Mouse (Mus musculus) splenic B cell, adult 2 months (primary cell): ENCODE measurements around the gene Mgea5.

ENCODE experiments used
- DNase-seq: peaks from one replicate; pipeline ENCODE4 v3.0.0-alpha.2; 2011; ENCODE audit warnings: low read depth, low spot score
- H3K27me3 ChIP-seq: 2 replicates; pipeline ENCODE4 v1.6.1; 2012; ENCODE audit warnings: mild to moderate bottlenecking, low read length, moderate library complexity, mixed read lengths; ENCODE audit not compliant: control insufficient read depth, poor library complexity, insufficient read depth, severe bottlenecking
- H3K36me3 ChIP-seq: 2 replicates; pipeline ENCODE4 v1.6.1; 2012; ENCODE audit warnings: mild to moderate bottlenecking, low read length, moderate library complexity, mixed read lengths; ENCODE audit not compliant: control insufficient read depth, poor library complexity, insufficient read depth, severe bottlenecking

The Mgea5 gene

DNA sequence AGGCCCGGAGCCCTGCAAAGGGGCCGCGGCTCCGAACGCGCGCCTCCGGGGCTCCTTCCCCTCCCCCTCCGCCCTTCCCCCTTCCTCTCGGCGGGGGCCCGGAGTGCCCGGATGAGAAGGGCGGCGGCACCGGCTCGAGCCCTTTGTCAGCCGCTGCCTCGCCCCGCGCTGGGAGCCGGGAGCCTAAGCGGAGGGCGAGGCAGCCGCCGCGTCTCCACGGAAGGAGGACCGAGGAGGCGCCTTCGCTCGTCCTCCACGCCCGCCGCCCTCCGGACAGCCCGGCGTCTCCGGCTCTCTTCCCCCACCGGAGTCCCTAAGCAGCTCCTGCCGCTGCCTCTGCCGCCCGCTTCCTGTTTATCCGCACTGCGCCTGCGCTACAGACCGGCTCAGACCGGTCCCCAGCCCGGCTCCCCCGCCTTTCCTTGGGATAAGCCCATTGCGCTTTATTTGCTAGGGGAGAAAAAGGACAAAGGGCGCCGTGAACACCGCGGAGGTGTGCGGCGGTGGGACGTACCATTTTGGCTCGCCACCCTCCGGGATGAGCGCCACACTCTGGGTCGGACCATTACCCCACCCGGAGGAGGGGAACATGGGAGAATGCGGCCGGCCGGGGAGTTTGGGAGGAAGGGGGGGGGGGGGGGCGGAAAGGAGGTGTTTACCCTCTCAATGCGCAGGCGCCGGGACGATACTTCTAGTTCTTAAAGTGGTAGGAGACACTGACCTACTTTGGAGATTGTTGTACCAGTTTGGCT lies at the start of gene Mgea5:
Gene Mgea5 (minus strand): TSS at position 657 of the 752 bp plus-strand sequence.
- Histone ChIP-seq H3K27me3 (no peaks in the 10 kb centered on the region), H3K36me3 (no peaks in the 10 kb centered on the region)
- DNase-seq, result peak; percentile 99

DNA sequence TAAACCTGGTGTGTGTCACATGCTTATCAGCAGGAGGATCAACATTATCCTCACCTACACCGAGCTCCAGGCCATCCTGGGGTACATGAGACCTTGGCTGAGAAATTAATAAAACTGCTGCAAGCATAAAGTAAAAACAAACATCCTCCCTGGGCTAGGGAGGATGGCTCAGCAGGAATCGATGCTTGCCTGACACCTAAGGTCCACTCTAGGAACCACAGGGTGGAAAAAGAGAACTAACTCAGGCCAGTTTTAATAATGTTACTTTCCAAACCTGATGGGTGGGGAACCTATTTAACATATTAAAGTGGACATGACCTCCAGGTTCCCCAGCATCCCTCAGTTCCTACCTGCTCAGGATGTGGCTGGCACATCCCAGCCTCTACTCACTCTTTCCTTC lies 47.0 kb upstream of the Mgea5 start:
- no peaks in the 10 kb centered on the region for H3K27me3 ChIP-seq

DNA sequence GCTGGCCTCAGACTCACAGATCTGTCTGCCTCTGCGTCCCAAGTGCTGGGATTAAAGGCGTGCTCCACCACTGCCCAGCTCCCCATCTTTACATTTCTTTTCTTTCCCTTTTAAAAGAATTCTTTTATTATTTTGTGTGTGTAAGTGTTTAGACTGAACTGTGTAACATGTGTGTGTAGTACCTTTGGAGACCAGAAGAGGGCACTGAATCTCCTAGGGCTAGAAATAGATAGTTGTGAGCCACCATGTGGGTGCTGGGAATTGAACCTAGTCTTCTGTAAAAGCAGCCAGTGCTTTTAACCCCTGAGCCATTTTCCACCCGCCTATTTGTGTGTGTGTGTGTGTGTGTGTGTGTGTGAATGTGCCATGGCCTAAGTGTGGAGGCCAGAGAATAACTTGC lies 44.1 kb upstream of the Mgea5 start:
- no peak for DNase-seq
- no peaks in the 10 kb centered on the region for H3K36me3 ChIP-seq

More for the DNA sequence above, 47.0 kb upstream of the Mgea5 start:
- no peak for DNase-seq
- no peaks in the 10 kb centered on the region for H3K36me3 ChIP-seq

DNA sequence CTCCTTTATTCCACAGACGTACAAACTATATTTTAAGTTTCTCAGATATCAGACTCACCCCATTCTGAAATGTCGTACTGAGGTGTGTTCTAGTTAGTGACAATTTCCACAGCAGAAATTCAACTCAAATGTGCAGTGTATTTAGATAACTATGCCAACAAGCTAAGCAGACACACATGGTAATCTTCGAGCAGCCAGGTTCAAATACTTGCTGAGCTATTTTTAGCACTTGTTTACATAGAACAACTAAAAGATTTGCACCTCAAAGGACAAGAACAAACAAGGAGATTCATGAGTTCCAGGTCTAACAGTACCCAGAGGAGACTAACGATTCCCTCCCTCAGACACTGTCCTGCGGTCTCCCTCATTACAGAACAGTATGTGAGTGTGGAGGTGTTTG lies 43.5 kb upstream of the Mgea5 start:
- DNase-seq, result no peak
- H3K36me3 ChIP-seq, result no peaks in the 10 kb centered on the region
- H3K27me3 ChIP-seq, result no peaks in the 10 kb centered on the region

More for the DNA sequence above, 44.1 kb upstream of the Mgea5 start:
- H3K27me3 ChIP-seq, result no peaks in the 10 kb centered on the region

DNA sequence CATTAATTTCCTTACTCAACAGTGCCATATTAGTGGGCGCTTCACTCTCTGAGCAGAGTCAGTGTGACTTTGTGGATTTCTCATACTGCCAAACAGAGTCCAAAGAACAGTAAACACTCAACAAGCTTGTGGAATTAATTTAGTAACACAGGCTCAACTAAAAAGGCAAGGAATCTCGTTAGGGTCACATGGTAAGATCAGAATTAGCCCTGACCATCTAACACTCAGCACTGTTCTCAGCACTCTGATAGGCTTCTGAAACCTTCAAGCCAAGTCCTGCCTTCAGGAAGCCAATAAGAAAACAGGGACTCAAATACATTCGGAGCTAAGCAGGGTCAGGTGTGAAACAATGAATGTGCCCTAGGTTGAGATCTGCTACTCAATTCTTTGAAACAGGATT lies 42.5 kb upstream of the Mgea5 start:
- no peak for DNase-seq
- no peaks in the 10 kb centered on the region for H3K36me3 ChIP-seq
- H3K27me3 ChIP-seq, result no peaks in the 10 kb centered on the region

- H3K27me3 ChIP-seq, result no peaks in the 10 kb centered on the region; the same call in 1 of the 2 replicates
- peaks cover 3% of the 10 kb centered on the region; the same call in 1 of the 2 replicates for H3K36me3 ChIP-seq
- no peak for DNase-seq
Measured at GRCm38 (mm10) chr19:45821832-45822231, 38.2 kb upstream of the Mgea5 start.

DNA sequence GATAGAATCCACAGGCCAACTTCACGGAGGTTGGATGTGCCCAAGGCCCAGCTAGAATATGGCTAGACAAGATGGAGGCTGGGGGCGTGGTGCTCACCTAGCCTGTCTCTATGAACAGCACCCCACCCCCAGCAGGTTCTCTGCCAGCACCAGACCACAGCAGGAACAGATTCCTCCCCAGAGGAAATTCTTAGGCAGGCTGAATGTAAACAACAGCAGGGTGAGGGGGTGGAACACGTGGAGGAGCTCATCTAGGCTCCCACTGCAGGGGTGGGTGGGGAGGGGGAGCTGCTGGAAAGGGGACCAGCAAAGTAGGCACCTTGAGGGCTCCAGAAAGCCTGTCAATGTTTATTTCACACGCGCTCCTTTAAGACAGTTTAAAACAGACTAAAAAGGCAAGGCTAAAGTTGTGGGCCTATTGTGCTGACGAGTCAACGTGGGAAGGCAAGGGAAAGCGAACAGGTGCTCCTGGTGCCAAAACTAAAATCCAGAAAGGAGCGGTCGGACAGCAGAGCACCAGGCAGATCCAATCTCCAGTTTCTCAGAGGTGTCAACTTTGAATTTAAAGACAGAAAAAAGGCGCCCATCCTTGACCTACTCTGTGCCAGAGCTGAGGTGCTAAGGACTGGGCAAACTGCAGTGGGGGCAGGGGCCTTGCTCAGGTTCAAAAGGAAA lies 34.3 kb upstream of the Mgea5 start:
- Histone ChIP-seq H3K27me3 (no peaks in the 10 kb centered on the region; the same call in 1 of the 2 replicates), H3K36me3 (peaks cover 3% of the 10 kb centered on the region)

DNA sequence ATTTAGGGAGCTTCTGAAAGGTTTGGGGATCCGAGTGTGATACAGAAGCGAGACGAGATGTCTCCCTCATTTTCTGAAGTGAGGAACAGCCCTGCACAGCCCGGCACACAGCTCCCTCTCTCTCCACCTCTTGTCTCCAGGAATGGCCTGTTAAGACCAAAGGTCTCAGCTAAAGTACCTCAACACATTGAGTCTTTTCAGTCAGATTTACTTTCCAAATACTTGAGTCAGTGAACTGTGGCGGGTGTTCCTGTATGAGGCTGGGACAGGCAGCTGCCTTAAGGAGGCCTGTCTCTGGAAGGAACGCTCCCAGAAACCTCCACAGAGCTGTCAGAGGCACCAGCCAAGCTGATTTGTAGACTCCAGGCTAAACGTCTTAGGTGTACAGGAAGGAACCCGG lies 33.1 kb upstream of the Mgea5 start:
- H3K27me3 ChIP-seq, result no peaks in the 10 kb centered on the region; the same call in 1 of the 2 replicates

More for the DNA sequence above, 34.3 kb upstream of the Mgea5 start:
- no peak for DNase-seq

DNA sequence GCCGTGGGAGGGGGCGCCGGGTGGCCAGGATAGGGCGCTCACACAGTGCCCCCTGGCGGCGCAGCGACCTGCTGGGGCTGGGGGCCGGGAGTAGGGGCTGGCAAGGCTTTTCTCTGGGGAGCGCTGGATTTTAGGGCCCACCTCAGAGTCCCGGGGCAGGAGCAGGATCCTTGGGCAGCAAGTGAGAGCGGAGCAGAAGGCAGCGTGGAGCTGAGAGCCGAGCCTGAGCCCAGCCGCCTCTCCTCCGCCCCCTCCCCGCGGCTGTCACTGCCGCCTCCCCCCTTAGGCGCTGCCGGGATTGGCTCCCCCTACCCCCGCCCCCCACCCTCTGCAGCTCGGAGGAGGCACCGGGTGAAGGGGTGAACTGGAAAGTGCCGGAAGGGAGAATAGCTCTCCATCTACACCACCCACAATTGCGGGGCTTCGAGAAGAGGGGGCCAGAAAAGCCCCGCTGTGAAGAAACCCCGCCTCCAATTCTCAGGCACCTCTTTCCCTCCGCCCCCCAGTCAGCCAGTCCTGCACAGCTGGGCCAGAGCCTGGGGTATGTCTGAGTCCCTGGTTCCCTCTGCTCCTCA lies 32.3 kb upstream of the Mgea5 start, which contains the start of gene Kcnip2:
Gene Kcnip2 (minus strand): TSS at position 231 of the 575 bp plus-strand sequence.
- Histone ChIP-seq H3K36me3 (peaks cover 3% of the 10 kb centered on the region), H3K27me3 (peaks cover 1% of the 10 kb centered on the region)
- DNase-seq, result no peak

More for the DNA sequence above, 33.1 kb upstream of the Mgea5 start:
- H3K36me3 ChIP-seq, result peaks cover 3% of the 10 kb centered on the region
- DNase-seq, result no peak

DNA sequence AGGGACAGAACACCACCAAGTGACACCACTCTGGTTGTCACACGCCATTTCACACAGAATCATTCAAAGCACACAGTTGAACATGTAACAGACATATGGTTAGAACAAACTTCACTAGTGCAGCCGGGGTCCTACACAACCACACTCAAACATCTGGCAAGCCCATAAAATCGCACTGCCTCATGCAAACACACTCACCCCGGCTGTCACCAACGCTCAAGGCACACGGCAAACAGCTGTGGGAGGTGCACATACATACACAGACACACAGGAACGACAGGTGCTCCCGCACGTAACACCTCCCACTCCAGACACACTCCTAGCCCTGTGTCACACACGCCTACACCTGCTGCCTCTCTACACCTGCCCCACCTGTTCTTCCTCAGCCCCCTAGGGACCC lies 31.5 kb upstream of the Mgea5 start:
- H3K36me3 ChIP-seq, result peaks cover 3% of the 10 kb centered on the region

GRCm38 (mm10) chr19:45813801-45814200 lies 30.2 kb upstream of the Mgea5 start:
- peaks cover 1% of the 10 kb centered on the region for H3K27me3 ChIP-seq
- H3K36me3 ChIP-seq, result peaks cover 2% of the 10 kb centered on the region; the same call in 1 of the 2 replicates
- DNase-seq, result peak; percentile 6

More for the DNA sequence above, 31.5 kb upstream of the Mgea5 start:
- no peak for DNase-seq
- H3K27me3 ChIP-seq, result peaks cover 1% of the 10 kb centered on the region

GRCm38 (mm10) chr19:45813263-45813662 lies 29.6 kb upstream of the Mgea5 start:
- peak; percentile 82 for DNase-seq
- H3K27me3 ChIP-seq, result peaks cover 1% of the 10 kb centered on the region
- H3K36me3 ChIP-seq, result no peaks in the 10 kb centered on the region; the same call in 1 of the 2 replicates

DNA sequence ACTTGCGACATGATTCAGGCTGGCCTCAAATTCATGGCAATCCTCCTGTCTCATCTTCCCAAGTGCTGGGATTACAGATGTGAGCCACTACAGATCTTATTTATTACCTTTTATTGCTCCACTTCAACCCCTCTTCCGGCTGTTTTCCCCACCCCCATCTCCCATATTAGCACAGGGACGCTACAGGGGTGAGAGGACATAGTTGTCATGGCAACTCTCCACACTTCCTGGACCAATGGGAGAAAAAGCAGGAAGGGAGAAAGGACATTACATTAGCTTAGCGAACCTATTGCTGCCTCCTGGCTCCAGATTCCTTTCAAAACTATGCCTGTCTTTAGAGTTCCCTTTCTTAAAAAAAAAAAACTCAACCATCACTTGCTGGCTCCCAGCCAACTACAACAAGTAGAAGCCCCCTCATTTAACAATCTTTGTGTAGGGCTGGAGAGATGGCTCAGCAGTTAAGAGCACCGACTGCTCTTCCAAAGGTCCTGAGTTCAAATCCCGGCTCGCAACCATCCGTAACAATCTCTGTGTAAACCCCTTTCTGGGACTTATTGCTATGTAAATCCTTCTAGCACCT lies 29.1 kb upstream of the Mgea5 start:
- H3K27me3 ChIP-seq, result peaks cover 1% of the 10 kb centered on the region
- no peak for DNase-seq

DNA sequence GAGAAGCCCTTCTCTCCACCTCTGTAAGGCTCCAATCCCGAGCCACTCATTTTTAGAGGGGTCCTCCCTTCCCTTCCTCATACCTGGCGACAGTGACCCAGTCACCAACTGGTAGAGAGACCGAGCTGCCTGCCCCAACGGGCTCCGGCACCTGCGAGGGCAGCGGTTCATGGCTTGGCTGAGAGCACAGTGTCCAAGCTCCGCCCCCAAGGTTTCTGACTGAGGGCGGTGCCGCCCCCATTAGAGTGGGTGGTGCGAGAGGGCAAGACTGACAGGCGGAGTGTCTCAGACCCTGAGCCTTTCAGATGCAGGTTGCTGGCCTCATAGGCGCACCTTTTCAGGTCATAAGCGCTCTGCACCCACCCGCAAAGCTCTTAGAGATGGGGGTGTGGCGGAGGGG lies 28.5 kb upstream of the Mgea5 start:
- peak; percentile 74 for DNase-seq
- H3K27me3 ChIP-seq, result peaks cover 1% of the 10 kb centered on the region
- no peaks in the 10 kb centered on the region; the same call in 1 of the 2 replicates for H3K36me3 ChIP-seq

More for the DNA sequence above, 29.1 kb upstream of the Mgea5 start:
- no peaks in the 10 kb centered on the region; the same call in 1 of the 2 replicates for H3K36me3 ChIP-seq
